Comparison of ENCODE assay signal across 10 mouse cellular contexts in genomic region chr8:19713232-19713834, GRCm38 (mm10). TPM values are rescaled to one million over a fixed set of nuclear protein-coding genes. Genes with fewer than 3 reads are reported as not detected.
DNase-seq lines count a peak whose midpoint lies in the region; ATAC-seq and TF ChIP-seq lines count a peak whose summit lies in the region.
"Not testable (repeated sequence)": the region's sequence is repeated elsewhere in the genome, so short reads cannot be mapped to it uniquely, and the experiment has no call there.
"Had no signal": no experiment of that assay in that cellular context is flagged by ENCODE, and none has a peak within 500 bp of the region (broad histone marks: within the 10 kb centered on the region; RNA-seq: fewer than 3 reads in every experiment).

No protein-coding gene starts in this region.

- H3K27ac ChIP-seq in forebrain, embryonic 11.5 days (ENCODE audit: low read depth, low read length); heart, embryonic 14.5 days (replicated peaks in 1 of 2; ENCODE audit: control insufficient read depth in 1 of 2, insufficient read depth in 1 of 2, low read depth in 2 of 2, low read length in 2 of 2); intestine, embryonic 15.5 days; limb, embryonic 14.5 days (replicated peaks; ENCODE audit: low read depth, low read length); midbrain, embryonic 13.5 days; stomach, embryonic 14.5 days (ENCODE audit: low read length): not testable (repeated sequence)

- H3K27me3 ChIP-seq in forebrain, embryonic 11.5 days (ENCODE audit: control insufficient read depth, insufficient read depth, low read length); heart, embryonic 14.5 days (ENCODE audit: control insufficient read depth, insufficient read depth, low read length); intestine, embryonic 15.5 days (replicated peaks); limb, embryonic 14.5 days (ENCODE audit: control insufficient read depth, insufficient read depth, low read length); midbrain, embryonic 13.5 days; stomach, embryonic 14.5 days (ENCODE audit: control insufficient read depth, insufficient read depth, low read length): not testable (repeated sequence)

- H3K4me2 ChIP-seq in forebrain, embryonic 11.5 days (ENCODE audit: low read depth, low read length, severe bottlenecking); heart, embryonic 14.5 days (ENCODE audit: low read length); intestine, embryonic 15.5 days (replicated peaks); limb, embryonic 14.5 days (replicated peaks; ENCODE audit: low read depth, low read length, severe bottlenecking); midbrain, embryonic 13.5 days (replicated peaks); stomach, embryonic 14.5 days (replicated peaks; ENCODE audit: low read depth, low read length): not testable (repeated sequence)

- ATAC-seq in forebrain, embryonic 11.5 days (replicated peaks; ENCODE audit: low FRiP score), result peak; percentile 65
- peak; percentile 64; the same call in 1 of the 2 replicates for ATAC-seq in heart, embryonic 14.5 days (ENCODE audit: insufficient number of reproducible peaks, insufficient read depth, low FRiP score, low read depth)
- ATAC-seq in intestine, embryonic 15.5 days, result 0 out of 2 replicates have a peak, but pooled peaks have one; percentile 49
- peak; percentile 57; the same call in 1 of the 2 replicates for ATAC-seq in limb, embryonic 14.5 days (ENCODE audit: low FRiP score, low read depth)
- ATAC-seq in midbrain, embryonic 13.5 days, result peak; percentile 70
- peak; percentile 72; the same call in 1 of the 2 replicates for ATAC-seq in stomach, embryonic 14.5 days (ENCODE audit: insufficient number of reproducible peaks, insufficient read depth, low FRiP score, low read depth)

- not testable (repeated sequence) for H3K9me3 ChIP-seq in forebrain, embryonic 11.5 days (ENCODE audit: control insufficient read depth, low read length); heart, embryonic 14.5 days (ENCODE audit: control insufficient read depth, low read length); intestine, embryonic 15.5 days; limb, embryonic 14.5 days (ENCODE audit: control insufficient read depth, low read length); midbrain, embryonic 13.5 days; stomach, embryonic 14.5 days (ENCODE audit: control insufficient read depth, low read depth, low read length)

- 90% methylated on average over 6 of the region's 7 CpGs for WGBS in forebrain, embryonic 11.5 days
- WGBS in heart, embryonic 14.5 days, result 75% methylated on average over 7 of the region's 7 CpGs
- 78% methylated on average over 7 of the region's 7 CpGs for WGBS in intestine, embryonic 15.5 days
- WGBS in limb, embryonic 14.5 days, result 84% methylated on average over 7 of the region's 7 CpGs
- 82% methylated on average over 7 of the region's 7 CpGs for WGBS in midbrain, embryonic 13.5 days
- 80% methylated on average over 7 of the region's 7 CpGs for WGBS in stomach, embryonic 14.5 days

- H3K4me3 ChIP-seq in forebrain, embryonic 11.5 days (ENCODE audit: low read depth, low read length); heart, embryonic 14.5 days (ENCODE audit: control insufficient read depth in 1 of 2, insufficient read depth in 1 of 2, low read depth in 1 of 2, low read length in 2 of 2); intestine, embryonic 15.5 days (replicated peaks); limb, embryonic 14.5 days (replicated peaks; ENCODE audit: low read length); midbrain, embryonic 13.5 days (replicated peaks); stomach, embryonic 14.5 days (ENCODE audit: low read depth, low read length): not testable (repeated sequence)

- H3K36me3 ChIP-seq in forebrain, embryonic 11.5 days (ENCODE audit: control insufficient read depth, insufficient read depth, low read length); heart, embryonic 14.5 days (ENCODE audit: control insufficient read depth, insufficient read depth, low read length); intestine, embryonic 15.5 days; limb, embryonic 14.5 days (ENCODE audit: control insufficient read depth, insufficient read depth, low read length); midbrain, embryonic 13.5 days; stomach, embryonic 14.5 days (ENCODE audit: control insufficient read depth, insufficient read depth, low read length): not testable (repeated sequence)

- not testable (repeated sequence) for H3K9ac ChIP-seq in forebrain, embryonic 11.5 days (ENCODE audit: low read length); heart, embryonic 14.5 days (ENCODE audit: low read length); intestine, embryonic 15.5 days; limb, embryonic 14.5 days (ENCODE audit: low read depth, low read length, severe bottlenecking); midbrain, embryonic 13.5 days (replicated peaks); stomach, embryonic 14.5 days (replicated peaks; ENCODE audit: low read depth, low read length)

- H3K4me1 ChIP-seq in forebrain, embryonic 11.5 days (replicated peaks; ENCODE audit: control insufficient read depth, insufficient read depth, low read length); heart, embryonic 14.5 days (ENCODE audit: control insufficient read depth in 2 of 2, insufficient read depth in 2 of 2, low read length in 2 of 2); intestine, embryonic 15.5 days (replicated peaks); limb, embryonic 14.5 days (ENCODE audit: control insufficient read depth, insufficient read depth, low read length); midbrain, embryonic 13.5 days (replicated peaks); stomach, embryonic 14.5 days (ENCODE audit: control insufficient read depth, insufficient read depth, low read length): not testable (repeated sequence)

- not testable (repeated sequence) for TF ChIP-seq POLR2A in limb, embryonic 14.5 days (IDR thresholded peaks at IDR 0.05; ENCODE audit: borderline replicate concordance, extremely low read depth, insufficient read depth, insufficient read length)

- DNase-seq in MN1 (ENCODE audit: low spot score), result peak; percentile 36
- DNase-seq in forebrain, embryonic 11.5 days (ENCODE audit: low spot score); limb, embryonic 14.5 days (ENCODE audit: low spot score): not testable (repeated sequence)

RNA-seq across cellular contexts. Expression of gene 4930467E23Rik, which starts 16.0 kb away (rescaled TPM):
- polyA plus RNA-seq in forebrain, embryonic 11.5 days (2014; fragmentation: Nextera tagmentation; extraction: Ambion mirVana), result not detected in 2 replicates
- polyA plus RNA-seq in heart, embryonic 14.5 days (2014; fragmentation: Nextera tagmentation; extraction: Ambion mirVana), result not detected in 2 replicates
- 0.21 and 0.23 TPM in 2 replicates for polyA plus RNA-seq in intestine, embryonic 15.5 days (2015; fragmentation: Nextera tagmentation; extraction: Ambion mirVana)
- polyA plus RNA-seq in limb, embryonic 14.5 days (2012; rRNA removed), result not detected in 2 replicates
- not detected in 2 replicates for polyA plus RNA-seq in limb, embryonic 14.5 days (2014; fragmentation: Nextera tagmentation; extraction: Ambion mirVana)
- not detected in 2 replicates for polyA plus RNA-seq in midbrain, embryonic 13.5 days (2015; fragmentation: Nextera tagmentation; extraction: Ambion mirVana)
- polyA plus RNA-seq in stomach, embryonic 14.5 days (2014; fragmentation: Nextera tagmentation; extraction: Ambion mirVana), result not detected in 2 replicates
- polyA plus RNA-seq: forebrain, embryonic 14.5 days; heart, postnatal 0 days; liver, embryonic 14.5 days had no signal
